In genomic region chr15:52458782-52459181, GRCm38 (mm10) we compare ENCODE assay signal across 8 mouse cellular contexts.
DNase-seq lines count a peak whose midpoint lies in the region; ATAC-seq and TF ChIP-seq lines count a peak whose summit lies in the region.

No protein-coding gene starts in this region.

- peak; percentile 69 for DNase-seq in MEL (ENCODE audit: low read depth, low spot score)
- peak; percentile 83 for DNase-seq in cerebellum, adult 11 months
- peak; percentile 94 for DNase-seq in forebrain, postnatal 0 days
- DNase-seq in layer of hippocampus, adult 9-11 months: peak; percentile 78
- peak; percentile 83 for DNase-seq in lung, postnatal 14 days
- DNase-seq in retina, postnatal 7 days (ENCODE audit: low read depth, low spot score): peak; percentile 76
- peak; percentile 63 for DNase-seq in urinary bladder, postnatal 25 days (ENCODE audit: low spot score)

- peak; percentile 94 for ATAC-seq in forebrain, postnatal 0 days
- ATAC-seq in hindbrain, embryonic 12.5 days (ENCODE audit: low FRiP score): peak; percentile 92

- peak; percentile 57 to 81 (median 67) for TF ChIP-seq CTCF in MEL (IDR thresholded peaks at IDR 0.05 in 2 of 3, conservative IDR thresholded peaks at IDR 0.05 in 1 of 3; ENCODE audit: control insufficient read depth in 1 of 3, insufficient read depth in 1 of 3, low read depth in 2 of 3, low read length in 3 of 3, poor library complexity in 1 of 3, severe bottlenecking in 1 of 3)
- TF ChIP-seq CTCF in forebrain, postnatal 0 days (IDR thresholded peaks at IDR 0.05; ENCODE audit: low read depth): peak; percentile 98

- no peak overlapping the region for H3K4me2 ChIP-seq in forebrain, postnatal 0 days (ENCODE audit: low read depth)
- H3K4me2 ChIP-seq in hindbrain, embryonic 12.5 days (replicated peaks): no peak overlapping the region

- no peak overlapping the region for H3K9ac ChIP-seq in MEL (ENCODE audit: control insufficient read depth, low read depth, low read length, poor library complexity, severe bottlenecking)
- no peak overlapping the region for H3K9ac ChIP-seq in forebrain, postnatal 0 days
- no peak overlapping the region for H3K9ac ChIP-seq in hindbrain, embryonic 12.5 days

- no peak overlapping the region for H3K4me3 ChIP-seq in MEL (ENCODE audit: control insufficient read depth in 1 of 2, insufficient read depth in 1 of 2, low read depth in 2 of 2, low read length in 2 of 2)
- no peak overlapping the region for H3K4me3 ChIP-seq in forebrain, postnatal 0 days (ENCODE audit: low read depth, low read length)
- H3K4me3 ChIP-seq in hindbrain, embryonic 12.5 days: no peak overlapping the region

- no peaks in the 10 kb centered on the region for H3K9me3 ChIP-seq in MEL (replicated peaks; ENCODE audit: insufficient read depth, low read length)
- H3K9me3 ChIP-seq in forebrain, postnatal 0 days (ENCODE audit: low read length): no peaks in the 10 kb centered on the region
- H3K9me3 ChIP-seq in hindbrain, embryonic 12.5 days (replicated peaks): no peaks in the 10 kb centered on the region

- no peak overlapping the region for H3K27ac ChIP-seq in MEL (ENCODE audit: control insufficient read depth, low read depth, low read length)
- H3K27ac ChIP-seq in forebrain, postnatal 0 days (ENCODE audit: low read depth, low read length): no peak overlapping the region
- H3K27ac ChIP-seq in hindbrain, embryonic 12.5 days: no peak overlapping the region

- no peaks in the 10 kb centered on the region for H3K79me2 ChIP-seq in MEL (ENCODE audit: control insufficient read depth, insufficient read depth, low read length, poor library complexity)

- TF ChIP-seq EP300 in MEL (IDR thresholded peaks at IDR 0.05; ENCODE audit: low read depth in 1 of 2, low read length in 2 of 2): no peak

- WGBS in forebrain, postnatal 0 days: 0% methylated on average over 3 of the region's 3 CpGs
- WGBS in hindbrain, embryonic 12.5 days: 0% methylated on average over 3 of the region's 3 CpGs

- H3K36me3 ChIP-seq in MEL (ENCODE audit: control insufficient read depth in 1 of 2, insufficient read depth in 2 of 2, low read length in 2 of 2): no peaks in the 10 kb centered on the region
- no peaks in the 10 kb centered on the region for H3K36me3 ChIP-seq in forebrain, postnatal 0 days (ENCODE audit: insufficient read depth)
- no peaks in the 10 kb centered on the region for H3K36me3 ChIP-seq in hindbrain, embryonic 12.5 days

- H3K4me1 ChIP-seq in MEL (ENCODE audit: control insufficient read depth in 1 of 2, insufficient read depth in 2 of 2, low read length in 2 of 2): no peaks in the 10 kb centered on the region
- no peaks in the 10 kb centered on the region for H3K4me1 ChIP-seq in forebrain, postnatal 0 days (ENCODE audit: insufficient read depth)
- H3K4me1 ChIP-seq in hindbrain, embryonic 12.5 days: peaks cover 9% of the 10 kb centered on the region

- TF ChIP-seq RAD21 in MEL (IDR thresholded peaks at IDR 0.05; ENCODE audit: low read depth, low read length): peak; percentile 91

- peaks cover 0 to 4% of the 10 kb centered on the region in 2 experiments; a peak in 2 of 4 replicates for H3K27me3 ChIP-seq in MEL (ENCODE audit: control insufficient read depth in 1 of 2, insufficient read depth in 2 of 2, low read length in 2 of 2)
- no peaks in the 10 kb centered on the region for H3K27me3 ChIP-seq in forebrain, postnatal 0 days (ENCODE audit: insufficient read depth, low read length)
- H3K27me3 ChIP-seq in hindbrain, embryonic 12.5 days: no peaks in the 10 kb centered on the region

- TF ChIP-seq POLR2A in MEL (IDR thresholded peaks at IDR 0.05; ENCODE audit: control insufficient read depth in 1 of 2, insufficient read depth in 1 of 2, low read depth in 1 of 2, low read length in 2 of 2, poor library complexity in 1 of 2): no peak

TF ChIP-seq in MEL, 35 proteins besides CTCF, POLR2A, EP300 and RAD21:
- no peak for TF ChIP-seq JUND (IDR thresholded peaks at IDR 0.05; ENCODE audit: low read depth, low read length)
- TF ChIP-seq USF1 (IDR thresholded peaks at IDR 0.05; ENCODE audit: low read depth, low read length): no peak
- 0 out of 2 replicates have a peak, but pooled peaks have one; percentile 25 for TF ChIP-seq RCOR1 (IDR thresholded peaks at IDR 0.05; ENCODE audit: low read depth, low read length)
- no peak for TF ChIP-seq E2F4 (IDR thresholded peaks at IDR 0.05; ENCODE audit: borderline replicate concordance, low read depth, low read length)
- TF ChIP-seq TBP (IDR thresholded peaks at IDR 0.05; ENCODE audit: low read depth, low read length): no peak
- TF ChIP-seq CHD1 (IDR thresholded peaks at IDR 0.05; ENCODE audit: low read depth, low read length): no peak
- TF ChIP-seq ZMIZ1 (IDR thresholded peaks at IDR 0.05; ENCODE audit: low read depth, low read length): no peak
- TF ChIP-seq UBTF (IDR thresholded peaks at IDR 0.05; ENCODE audit: borderline replicate concordance, insufficient read depth, low read depth, low read length): no peak
- TF ChIP-seq GATA1 (IDR thresholded peaks at IDR 0.05; ENCODE audit: low read depth, low read length): no peak
- TF ChIP-seq BHLHE40 (IDR thresholded peaks at IDR 0.05; ENCODE audit: borderline replicate concordance, low read depth, low read length): 0 out of 2 replicates have a peak, but pooled peaks have one; percentile 25
- TF ChIP-seq ZC3H11A (IDR thresholded peaks at IDR 0.05; ENCODE audit: low read depth, low read length): peak; percentile 75
- no peak for TF ChIP-seq MYB (IDR thresholded peaks at IDR 0.05; ENCODE audit: low read depth, low read length)
- no peak for TF ChIP-seq MYC (IDR thresholded peaks at IDR 0.05; ENCODE audit: low read depth, low read length)
- TF ChIP-seq MAX (IDR thresholded peaks at IDR 0.05; ENCODE audit: low read length): no peak
- TF ChIP-seq SMC3 (IDR thresholded peaks at IDR 0.05; ENCODE audit: low read depth, low read length): peak; percentile 84
- TF ChIP-seq TCF12 (IDR thresholded peaks at IDR 0.05; ENCODE audit: low read depth, low read length): no peak
- no peak for TF ChIP-seq NRF1 (IDR thresholded peaks at IDR 0.05; ENCODE audit: insufficient read depth, low read depth, low read length, poor library complexity, severe bottlenecking)
- no peak for TF ChIP-seq CHD2 (IDR thresholded peaks at IDR 0.05; ENCODE audit: low read length)
